In genomic region chr9:116880503-116880902, GRCm38 (mm10) we compare ENCODE assay signal across 10 mouse cellular contexts.
DNase-seq lines count a peak whose midpoint lies in the region; ATAC-seq and TF ChIP-seq lines count a peak whose summit lies in the region.
"Had no signal": no experiment of that assay in that cellular context is flagged by ENCODE, and none has a peak within 500 bp of the region (broad histone marks: within the 10 kb centered on the region; RNA-seq: fewer than 3 reads in every experiment).

No protein-coding gene starts in this region.

- 0 out of 2 replicates have a peak, but pooled peaks cover 5% of the 10 kb centered on the region for H3K4me1 ChIP-seq in kidney, embryonic 14.5 days (ENCODE audit: control insufficient read depth, insufficient read depth, low read length)
- H3K4me1 ChIP-seq in lung, postnatal 0 days (ENCODE audit: insufficient read depth, low read depth, low read length), result no peaks in the 10 kb centered on the region
- H3K4me1 ChIP-seq: midbrain, embryonic 12.5 days had no signal

- no peak for DNase-seq in kidney, adult 8-10 months
- peak; percentile 10 to 41 for DNase-seq in heart, adult 9 months (ENCODE audit: low spot score in 2 of 2)
- peak; percentile 66 for DNase-seq in heart, postnatal 4 days
- peak; percentile 60 for DNase-seq in lung, postnatal 0 days (ENCODE audit: low spot score)
- no peak for DNase-seq in urinary bladder, postnatal 10 days (ENCODE audit: low spot score)
- no peak for DNase-seq in thymus, postnatal 10 days (ENCODE audit: low spot score in 2 of 2)
- DNase-seq in c-Kit-positive CD71-positive TER-119-positive erythroid progenitor cells, embryonic 14.5 days (ENCODE audit: low spot score), result no peak
- DNase-seq: cerebellum, adult 11-12 months had no signal

- WGBS in kidney, embryonic 14.5 days, result 80% methylated on average over 4 of the region's 4 CpGs
- WGBS in lung, postnatal 0 days, result 59% methylated on average over 4 of the region's 4 CpGs

- H3K9ac ChIP-seq in kidney, embryonic 14.5 days (ENCODE audit: low read depth, low read length), result no peak overlapping the region
- H3K9ac ChIP-seq in lung, postnatal 0 days (replicated peaks; ENCODE audit: low read depth), result no peak overlapping the region
- H3K9ac ChIP-seq: midbrain, embryonic 12.5 days had no signal

- peaks cover 8% of the 10 kb centered on the region; the same call in 1 of the 2 replicates for H3K9me3 ChIP-seq in kidney, embryonic 14.5 days (ENCODE audit: control insufficient read depth, low read length)
- H3K9me3 ChIP-seq in lung, postnatal 0 days (ENCODE audit: low read length), result no peaks in the 10 kb centered on the region

- TF ChIP-seq CTCF in lung, postnatal 0 days (IDR thresholded peaks at IDR 0.05), result no peak

- peak overlapping the region; percentile 33; the same call in 1 of the 2 replicates for H3K27ac ChIP-seq in kidney, embryonic 14.5 days (ENCODE audit: low read depth, low read length)
- H3K27ac ChIP-seq in lung, postnatal 0 days (ENCODE audit: low read length), result peak overlapping the region; percentile 29
- H3K27ac ChIP-seq: midbrain, embryonic 12.5 days had no signal

- H3K27me3 ChIP-seq in kidney, embryonic 14.5 days (ENCODE audit: control insufficient read depth, insufficient read depth, low read length), result no peaks in the 10 kb centered on the region
- H3K27me3 ChIP-seq in lung, postnatal 0 days (replicated peaks; ENCODE audit: insufficient read depth, low read length), result no peaks in the 10 kb centered on the region
- H3K27me3 ChIP-seq: midbrain, embryonic 12.5 days had no signal

- TF ChIP-seq EP300 in lung, postnatal 0 days (IDR thresholded peaks at IDR 0.05), result no peak

- ATAC-seq in kidney, embryonic 14.5 days (ENCODE audit: low FRiP score, low TSS enrichment), result no peak
- ATAC-seq in lung, postnatal 0 days, result peak; percentile 76

- H3K36me3 ChIP-seq in kidney, embryonic 14.5 days (ENCODE audit: control insufficient read depth, insufficient read depth, low read length), result no peaks in the 10 kb centered on the region
- H3K36me3 ChIP-seq in lung, postnatal 0 days (ENCODE audit: insufficient read depth, low read length), result no peaks in the 10 kb centered on the region
- H3K36me3 ChIP-seq: midbrain, embryonic 12.5 days had no signal

- H3K4me3 ChIP-seq in kidney, embryonic 14.5 days (ENCODE audit: low read length), result no peak overlapping the region
- H3K4me3 ChIP-seq in lung, postnatal 0 days (ENCODE audit: low read depth, low read length), result no peak overlapping the region
- H3K4me3 ChIP-seq: midbrain, embryonic 12.5 days had no signal

- H3K4me2 ChIP-seq in kidney, embryonic 14.5 days (replicated peaks; ENCODE audit: low read depth, low read length), result no peak overlapping the region
- H3K4me2 ChIP-seq in lung, postnatal 0 days (replicated peaks; ENCODE audit: low read depth, low read length), result no peak overlapping the region
- H3K4me2 ChIP-seq: midbrain, embryonic 12.5 days had no signal

Comparison
In these comparisons a context has a peak if more than half of its experiments do, and no peak if none do; other contexts are left out.
1. DNase-seq: peak in heart, adult 9 months (2 of 2), heart, postnatal 4 days (single experiment) and lung, postnatal 0 days (single experiment); none in kidney, adult 8-10 months (0 of 2), urinary bladder, postnatal 10 days (single experiment), thymus, postnatal 10 days (0 of 2) and c-Kit-positive CD71-positive TER-119-positive erythroid progenitor cells, embryonic 14.5 days (single experiment).